Mouse (Mus musculus) heart, postnatal 14 days (tissue): ENCODE results near the gene Phf2. TPM values are rescaled to one million over a fixed set of nuclear protein-coding genes. Genes with fewer than 3 reads are reported as not detected.

Experiments
- DNase-seq, 2 experiments: peaks; one replicate each; pipeline ENCODE4 v3.0.0; 2021 to 2022
- intact Hi-C: fragments of 180-260 bp; cut with DNase I; formaldehyde crosslinking; loops from one replicate; pipeline ENCODE4 v1.15.1; 2025
- total RNA-seq, 2 experiments: library from RNA; stranded (reverse); gene quantifications; 2 replicates each; pipeline ENCODE4 v1.2.3; 2021

The Phf2 gene
- total RNA-seq, 2 experiments from 2014 or later, result 27.0 to 30.1 TPM

GRCm38 (mm10) chr13:48861913-48862312, 9.0 kb downstream of the Phf2 start:
- DNase-seq, result no peak
- intact Hi-C loops, result no loop called here

GRCm38 (mm10) chr13:48858779-48859178, 12.1 kb downstream of the Phf2 start:
- DNase-seq, result no peak
- intact Hi-C loops, result no loop called here

- DNase-seq, result no peak
- intact Hi-C loops, result no loop called here
Measured at GRCm38 (mm10) chr13:48858054-48858453, 12.9 kb downstream of the Phf2 start.

GRCm38 (mm10) chr13:48857246-48857932, 13.5 kb downstream of the Phf2 start:
- intact Hi-C loops, result no loop called here
- peak in 1 of 2 experiments; percentile 22 for DNase-seq

GRCm38 (mm10) chr13:48853947-48854346, 17.0 kb downstream of the Phf2 start:
- intact Hi-C loops, result loop anchor here (5.0 kb wide), 1 partner anchor 143 kb away; no protein-coding TSS in a partner anchor
- DNase-seq, result no peak

- DNase-seq, result no peak
- intact Hi-C loops, result loop anchor here (5.0 kb wide), 1 partner anchor 144 kb away; no protein-coding TSS in a partner anchor
Measured at GRCm38 (mm10) chr13:48853475-48853874, 17.4 kb downstream of the Phf2 start.

- intact Hi-C loops, result loop anchor here (5.0 kb wide), 1 partner anchor 144 kb away; no protein-coding TSS in a partner anchor
- peak in 1 of 2 experiments; percentile 26 for DNase-seq
Measured at GRCm38 (mm10) chr13:48852859-48853258, 18.1 kb downstream of the Phf2 start.

GRCm38 (mm10) chr13:48851719-48852118, 19.2 kb downstream of the Phf2 start:
- DNase-seq, result no peak
- intact Hi-C loops, result loop anchor here (5.0 kb wide), 1 partner anchor 146 kb away; no protein-coding TSS in a partner anchor

- no peak for DNase-seq
- intact Hi-C loops, result loop anchor here (5.0 kb wide), 1 partner anchor 147 kb away; no protein-coding TSS in a partner anchor
Measured at GRCm38 (mm10) chr13:48850771-48851170, 20.1 kb downstream of the Phf2 start.

GRCm38 (mm10) chr13:48850326-48850725, 20.6 kb downstream of the Phf2 start:
- intact Hi-C loops, result loop anchor here (5.0 kb wide), 1 partner anchor 147 kb away; no protein-coding TSS in a partner anchor
- DNase-seq, result no peak

GRCm38 (mm10) chr13:48849155-48849554, 21.8 kb downstream of the Phf2 start:
- intact Hi-C loops, result no loop called here

GRCm38 (mm10) chr13:48845308-48845707, 25.6 kb downstream of the Phf2 start:
- DNase-seq, result no peak
- intact Hi-C loops, result no loop called here

More at GRCm38 (mm10) chr13:48849155-48849554, 21.8 kb downstream of the Phf2 start:
- peak; percentile 48 to 51 for DNase-seq

GRCm38 (mm10) chr13:48843530-48843929, 27.4 kb downstream of the Phf2 start:
- intact Hi-C loops, result no loop called here
- no peak for DNase-seq

- DNase-seq, result no peak
- intact Hi-C loops, result no loop called here
Measured at GRCm38 (mm10) chr13:48841905-48842592, 28.9 kb downstream of the Phf2 start.

- intact Hi-C loops, result no loop called here
- no peak for DNase-seq
Measured at GRCm38 (mm10) chr13:48838284-48838683, 32.6 kb downstream of the Phf2 start.

GRCm38 (mm10) chr13:48837537-48837936, 33.4 kb downstream of the Phf2 start:
- DNase-seq, result no peak
- intact Hi-C loops, result no loop called here

- no peak for DNase-seq
- intact Hi-C loops, result no loop called here
Measured at GRCm38 (mm10) chr13:48830528-48831250, 40.2 kb downstream of the Phf2 start.

GRCm38 (mm10) chr13:48829780-48830179, 41.1 kb downstream of the Phf2 start:
- no peak for DNase-seq
- intact Hi-C loops, result no loop called here

- intact Hi-C loops, result no loop called here
- no peak for DNase-seq
Measured at GRCm38 (mm10) chr13:48822871-48823270, 48.0 kb downstream of the Phf2 start.

GRCm38 (mm10) chr13:48822288-48822687, 48.6 kb downstream of the Phf2 start:
- intact Hi-C loops, result no loop called here
- DNase-seq, result no peak

- intact Hi-C loops, result no loop called here
- no peak for DNase-seq
Measured at GRCm38 (mm10) chr13:48819131-48819530, 51.8 kb downstream of the Phf2 start.
